Mouse (Mus musculus): Measurements from ENCODE around the gene Vkorc1l1.
"Not testable (repeated sequence)": the region's sequence is repeated elsewhere in the genome, so short reads cannot be mapped to it uniquely, and the experiment has no call there.

The Vkorc1l1 gene

GRCm38 (mm10) chr5:129941495-129942045 is at the start of gene Vkorc1l1:
Gene Vkorc1l1, plus strand, starts transcription at chr5:129941970.
- DNase-seq (ENCODE audit: low spot score), result peak; percentile 100

GRCm38 (mm10) chr5:129895198-129896088 is 46.3 kb upstream of the Vkorc1l1 start, which contains the start of gene Zbed5:
Gene Zbed5, plus strand, starts transcription at chr5:129895723.
- peak; percentile 89 for DNase-seq (ENCODE audit: low spot score)

GRCm38 (mm10) chr5:129898449-129898848 is 43.3 kb upstream of the Vkorc1l1 start, which contains the start of gene Phkg1:
Gene Phkg1, minus strand, starts transcription at chr5:129898549.
- DNase-seq (ENCODE audit: low spot score), result no peak

GRCm38 (mm10) chr5:129907775-129908174 is 34.0 kb upstream of the Vkorc1l1 start:
- no peak for DNase-seq (ENCODE audit: low spot score)

GRCm38 (mm10) chr5:129908242-129908965 is 33.4 kb upstream of the Vkorc1l1 start, which contains the start of gene Nupr1l:
Gene Nupr1l, plus strand, starts transcription at chr5:129908540.
- peak; percentile 77 for DNase-seq (ENCODE audit: low spot score)

- no peak for DNase-seq (ENCODE audit: low spot score)
These were observed 32.6 kb upstream of the Vkorc1l1 start for GRCm38 (mm10) chr5:129909147-129909546.

- no peak for DNase-seq (ENCODE audit: low spot score)
These were observed 32.2 kb upstream of the Vkorc1l1 start for GRCm38 (mm10) chr5:129909591-129909990.

- DNase-seq (ENCODE audit: low spot score), result peak; percentile 56
These were observed 27.7 kb upstream of the Vkorc1l1 start for GRCm38 (mm10) chr5:129914024-129914423.

- not testable (repeated sequence) for DNase-seq (ENCODE audit: low spot score)
These were observed 26.3 kb upstream of the Vkorc1l1 start for GRCm38 (mm10) chr5:129915491-129915890.

- no peak for DNase-seq (ENCODE audit: low spot score)
These were observed 23.6 kb upstream of the Vkorc1l1 start for GRCm38 (mm10) chr5:129918065-129918651.

GRCm38 (mm10) chr5:129918752-129919151 is 23.0 kb upstream of the Vkorc1l1 start:
- DNase-seq (ENCODE audit: low spot score), result no peak

GRCm38 (mm10) chr5:129919320-129919719 is 22.4 kb upstream of the Vkorc1l1 start:
- DNase-seq (ENCODE audit: low spot score), result no peak

- DNase-seq (ENCODE audit: low spot score), result no peak
These were observed 19.8 kb upstream of the Vkorc1l1 start for GRCm38 (mm10) chr5:129921972-129922371.

GRCm38 (mm10) chr5:129924820-129925452 is 16.8 kb upstream of the Vkorc1l1 start:
- DNase-seq (ENCODE audit: low spot score), result no peak

- no peak for DNase-seq (ENCODE audit: low spot score)
These were observed 15.8 kb upstream of the Vkorc1l1 start for GRCm38 (mm10) chr5:129925933-129926332.

- DNase-seq (ENCODE audit: low spot score), result no peak
These were observed 11.6 kb upstream of the Vkorc1l1 start for GRCm38 (mm10) chr5:129929924-129930855.

- DNase-seq (ENCODE audit: low spot score), result no peak
These were observed 4.8 kb upstream of the Vkorc1l1 start for GRCm38 (mm10) chr5:129936941-129937340.

GRCm38 (mm10) chr5:129940281-129940680 is 1.5 kb upstream of the Vkorc1l1 start:
- DNase-seq (ENCODE audit: low spot score), result no peak

GRCm38 (mm10) chr5:129940736-129941494 is 855 bp upstream of the Vkorc1l1 start:
- DNase-seq (ENCODE audit: low spot score), result no peak
